Mouse (Mus musculus): ENCODE data around the gene Pip5k1a. TPM values are rescaled to one million over a fixed set of nuclear protein-coding genes. Genes with fewer than 3 reads are reported as not detected.

Gene Pip5k1a
- polyA plus RNA-seq, 1 experiment, result 19.6 TPM

Other genes starting within 250 kb of the Pip5k1a start
- gene Psmb4, start 220.0 kb downstream of the Pip5k1a start, polyA plus RNA-seq (2012; rRNA removed), result 284 and 285 TPM in 2 replicates
- gene Selenbp1, start 173.9 kb downstream of the Pip5k1a start, polyA plus RNA-seq (2012; rRNA removed), result 130 and 163 TPM in 2 replicates
- 12.5 and 15.4 TPM in 2 replicates for gene Rfx5, start 152.9 kb downstream of the Pip5k1a start, polyA plus RNA-seq (2012; rRNA removed)
- gene Pi4kb, start 132.2 kb downstream of the Pip5k1a start, polyA plus RNA-seq (2012; rRNA removed), result 43.4 and 50.7 TPM in 2 replicates
- 24.9 and 28.0 TPM in 2 replicates for gene Zfp687, start 91.5 kb downstream of the Pip5k1a start, polyA plus RNA-seq (2012; rRNA removed)
- gene Psmd4, start 64.3 kb downstream of the Pip5k1a start, polyA plus RNA-seq (2012; rRNA removed), result 182 and 227 TPM in 2 replicates
- gene Vps72, start 4.1 kb upstream of the Pip5k1a start, polyA plus RNA-seq (2012; rRNA removed), result 42.0 and 43.5 TPM in 2 replicates
- 0.42 and 0.63 TPM in 2 replicates for gene Tmod4, start 17.5 kb upstream of the Pip5k1a start, polyA plus RNA-seq (2012; rRNA removed)
- 36.7 and 37.0 TPM in 2 replicates for gene Scnm1, start 27.1 kb upstream of the Pip5k1a start, polyA plus RNA-seq (2012; rRNA removed)
- gene Lysmd1, start 27.2 kb upstream of the Pip5k1a start, polyA plus RNA-seq (2012; rRNA removed), result 8.8 and 9.4 TPM in 2 replicates
- gene Tnfaip8l2, start 35.4 kb upstream of the Pip5k1a start, polyA plus RNA-seq (2012; rRNA removed), result 10.4 and 11.6 TPM in 2 replicates
- gene Sema6c, start 53.5 kb upstream of the Pip5k1a start, polyA plus RNA-seq (2012; rRNA removed), result 6.4 and 6.7 TPM in 2 replicates
- gene Gabpb2, start 111.0 kb upstream of the Pip5k1a start, polyA plus RNA-seq (2012; rRNA removed), result 13.2 and 14.2 TPM in 2 replicates
- 59.7 and 60.1 TPM in 2 replicates for gene Cdc42se1, start 121.8 kb upstream of the Pip5k1a start, polyA plus RNA-seq (2012; rRNA removed)
- 22.5 and 24.7 TPM in 2 replicates for gene Mllt11, start 125.2 kb upstream of the Pip5k1a start, polyA plus RNA-seq (2012; rRNA removed)
- 0.86 and 2.1 TPM in 2 replicates for gene Gm128, start 134.7 kb upstream of the Pip5k1a start, polyA plus RNA-seq (2012; rRNA removed)
- gene Bnipl, start 144.3 kb upstream of the Pip5k1a start, polyA plus RNA-seq (2012; rRNA removed), result 2.1 and 2.6 TPM in 2 replicates
- 90.3 and 111 TPM in 2 replicates for gene Mindy1, start 174.4 kb upstream of the Pip5k1a start, polyA plus RNA-seq (2012; rRNA removed)
- 23.6 and 28.2 TPM in 2 replicates for gene Prune1, start 175.1 kb upstream of the Pip5k1a start, polyA plus RNA-seq (2012; rRNA removed)
- 18.1 and 26.0 TPM in 2 replicates for gene Anxa9, start 200.2 kb upstream of the Pip5k1a start, polyA plus RNA-seq (2012; rRNA removed)
- 92.9 and 123 TPM in 2 replicates for gene Cers2, start 207.9 kb upstream of the Pip5k1a start, polyA plus RNA-seq (2012; rRNA removed)